Mouse (Mus musculus): Measurements from ENCODE around the gene Zfp423.

DNA sequence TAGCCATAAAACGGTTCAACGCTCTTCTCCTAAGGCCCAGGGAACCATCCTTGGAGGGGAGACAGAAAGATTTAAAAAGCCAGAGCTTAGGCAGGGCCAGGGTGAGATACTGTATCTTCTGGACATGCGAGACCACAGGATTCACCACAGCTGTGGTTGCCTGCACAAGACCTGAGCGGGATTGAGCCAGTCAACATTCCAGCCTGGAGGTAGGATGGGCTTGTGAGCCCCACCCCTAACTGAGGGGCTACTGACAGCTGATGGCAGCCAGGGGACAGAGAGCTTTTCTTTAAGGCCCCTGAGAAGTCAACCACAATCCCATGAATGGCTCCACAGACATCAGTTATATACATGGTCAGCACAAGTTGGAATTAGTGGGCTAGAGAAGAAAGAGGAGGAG is 23.5 kb upstream of the Zfp423 start:
- TF ChIP-seq CTCF (IDR thresholded peaks at IDR 0.05) (no peak), EP300 (IDR thresholded peaks at IDR 0.05) (no peak)

All from lung, postnatal 0 days (tissue).